ENCODE assay signal across 10 mouse cellular contexts in the genomic region with DNA sequence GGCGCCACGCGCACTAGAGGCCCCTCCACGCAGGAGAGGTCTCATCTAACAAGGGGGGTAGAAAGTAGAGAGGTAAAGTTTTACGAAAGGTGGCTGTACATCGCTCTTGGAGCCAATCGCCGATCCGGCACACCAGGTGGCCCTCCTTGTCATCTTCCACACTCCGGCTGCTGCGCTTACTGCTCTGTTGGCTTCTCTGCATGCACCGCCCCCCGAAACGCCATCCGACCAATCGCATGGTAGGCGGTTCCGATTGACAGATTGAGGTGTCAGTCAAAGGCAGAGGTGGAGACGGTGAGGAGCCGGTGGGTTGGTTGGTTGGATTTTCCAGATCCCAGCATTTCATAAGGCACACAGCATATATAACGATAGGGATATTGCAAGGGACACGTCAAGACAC. TPM values are rescaled to one million over a fixed set of nuclear protein-coding genes. Genes with fewer than 3 reads are reported as not detected.
DNase-seq lines count a peak whose midpoint lies in the region; ATAC-seq and TF ChIP-seq lines count a peak whose summit lies in the region.
"Had no signal": no experiment of that assay in that cellular context is flagged by ENCODE, and none has a peak within 500 bp of the region (broad histone marks: within the 10 kb centered on the region; RNA-seq: fewer than 3 reads in every experiment).

No protein-coding gene starts in this region.

- H3K9me3 ChIP-seq in heart, embryonic 10.5 days: no peaks in the 10 kb centered on the region
- H3K9me3 ChIP-seq in E14TG2a.4 (ENCODE audit: low read length): no peaks in the 10 kb centered on the region
- no peaks in the 10 kb centered on the region for H3K9me3 ChIP-seq in hindbrain, embryonic 14.5 days (ENCODE audit: control insufficient read depth, low read length)

- peak overlapping the region; percentile 57 for H3K27ac ChIP-seq in heart, embryonic 10.5 days
- no peak overlapping the region for H3K27ac ChIP-seq in heart, adult 2 months
- no peak overlapping the region for H3K27ac ChIP-seq in hindbrain, embryonic 14.5 days

- no peak for TF ChIP-seq CTCF in heart, adult 2 months (IDR thresholded peaks at IDR 0.05)
- TF ChIP-seq CTCF in E14TG2a.4 (conservative IDR thresholded peaks at IDR 0.05; ENCODE audit: low read length): no peak

- no peak for ATAC-seq in hindbrain, embryonic 14.5 days (ENCODE audit: low FRiP score)
- ATAC-seq: intestine, embryonic 16.5 days had no signal

- peaks cover 25% of the 10 kb centered on the region for H3K4me1 ChIP-seq in heart, embryonic 10.5 days
- peaks cover 26% of the 10 kb centered on the region for H3K4me1 ChIP-seq in heart, adult 2 months (ENCODE audit: control insufficient read depth, insufficient read depth, low read length)
- H3K4me1 ChIP-seq in E14TG2a.4 (replicated peaks; ENCODE audit: low read depth, low read length): peaks cover 50% of the 10 kb centered on the region
- peaks cover 18% of the 10 kb centered on the region for H3K4me1 ChIP-seq in hindbrain, embryonic 14.5 days (replicated peaks; ENCODE audit: control insufficient read depth, insufficient read depth, low read length)

- no peak overlapping the region for H3K9ac ChIP-seq in heart, adult 2 months (ENCODE audit: low read depth, low read length)
- no peak overlapping the region for H3K9ac ChIP-seq in hindbrain, embryonic 14.5 days

- peaks cover 81% of the 10 kb centered on the region for H3K36me3 ChIP-seq in heart, embryonic 10.5 days
- H3K36me3 ChIP-seq in heart, adult 2 months (ENCODE audit: control insufficient read depth, insufficient read depth, low read length): peaks cover 22% of the 10 kb centered on the region
- H3K36me3 ChIP-seq in E14TG2a.4 (ENCODE audit: insufficient read depth, low read length): peaks cover 82% of the 10 kb centered on the region
- peaks cover 76% of the 10 kb centered on the region for H3K36me3 ChIP-seq in hindbrain, embryonic 14.5 days (replicated peaks; ENCODE audit: control insufficient read depth, insufficient read depth)

- TF ChIP-seq POLR2A in heart, adult 2 months (IDR thresholded peaks at IDR 0.05; ENCODE audit: insufficient read depth, low read depth, low read length): no peak

- TF ChIP-seq EP300 in heart, adult 2 months (IDR thresholded peaks at IDR 0.05; ENCODE audit: insufficient read depth, low read depth, low read length): no peak

- H3K4me2 ChIP-seq in hindbrain, embryonic 14.5 days (replicated peaks): no peak overlapping the region

- H3K27me3 ChIP-seq in heart, embryonic 10.5 days (ENCODE audit: insufficient read depth, poor library complexity, severe bottlenecking): no peaks in the 10 kb centered on the region
- no peaks in the 10 kb centered on the region for H3K27me3 ChIP-seq in heart, adult 2 months (ENCODE audit: control insufficient read depth, insufficient read depth, low read length)
- peaks cover under 1% of the 10 kb centered on the region; the same call in 1 of the 2 replicates for H3K27me3 ChIP-seq in E14TG2a.4 (ENCODE audit: insufficient read depth, low read length)
- no peaks in the 10 kb centered on the region for H3K27me3 ChIP-seq in hindbrain, embryonic 14.5 days (ENCODE audit: control insufficient read depth, insufficient read depth, low read length)

- 82% methylated on average over 22 of the region's 22 CpGs for WGBS in heart, embryonic 10.5 days
- 90% methylated on average over 22 of the region's 22 CpGs for WGBS in heart, adult 2 months
- 90% methylated on average over 22 of the region's 22 CpGs for WGBS in hindbrain, embryonic 14.5 days

- intact Hi-C loops in heart, adult 2 months (cut with DNase I): loop anchor here (5.0 kb wide), 1 partner anchor 236 kb away; a partner anchor contains a TSS

- DNase-seq in heart, embryonic 10.5 days (ENCODE audit: low spot score): peak; percentile 92
- DNase-seq in heart, adult 2 months: no peak
- DNase-seq in brain, adult 2 months (ENCODE audit: low read depth, low spot score): peak; percentile 67
- peak; percentile 72 to 86 for DNase-seq in layer of hippocampus, postnatal 14 days (ENCODE audit: low spot score in 2 of 2)
- DNase-seq in hindbrain, embryonic 14.5 days (ENCODE audit: low spot score): no peak
- no peak for DNase-seq in retina, embryonic 14.5 days (ENCODE audit: low spot score)
- DNase-seq in embryo, embryonic 10.5 days (ENCODE audit: low spot score): no peak
- DNase-seq: thymus, adult 18-20 months had no signal

- peaks cover 5% of the 10 kb centered on the region for H3K79me2 ChIP-seq in heart, adult 2 months (replicated peaks; ENCODE audit: control insufficient read depth, insufficient read depth, low read length)

- peak overlapping the region; percentile 31; the same call in 1 of the 2 replicates for H3K4me3 ChIP-seq in heart, embryonic 10.5 days
- H3K4me3 ChIP-seq in heart, adult 2 months: no peak overlapping the region
- H3K4me3 ChIP-seq in E14TG2a.4 (replicated peaks; ENCODE audit: low read length): peak overlapping the region; percentile 45
- no peak overlapping the region for H3K4me3 ChIP-seq in hindbrain, embryonic 14.5 days (replicated peaks; ENCODE audit: low read length)

RNA-seq across cellular contexts. Expression of a gene that starts 7.1 kb away (rescaled TPM):
- polyA plus RNA-seq in heart, embryonic 10.5 days (2016; fragmentation: Nextera tagmentation; extraction: Ambion mirVana): 70.6 and 79.7 TPM in 2 replicates
- total RNA-seq in heart, adult 2 months (2021): 10 to 100 TPM; 27.6 to 33.8 TPM
- 61.7 and 124 TPM in 2 replicates for polyA plus RNA-seq in heart, adult 2 months (2012; rRNA removed)
- 10 to 100 TPM; 65.6 to 82.9 TPM for total RNA-seq in layer of hippocampus, postnatal 14 days (2021)
- 55.8 and 65.2 TPM in 2 replicates for polyA plus RNA-seq in hindbrain, embryonic 14.5 days (2014; fragmentation: Nextera tagmentation; extraction: Ambion mirVana)

RNA-seq across cellular contexts. Expression of a gene that starts 50.2 kb away (rescaled TPM):
- 24.7 and 28.5 TPM in 2 replicates for polyA plus RNA-seq in heart, embryonic 10.5 days (2016; fragmentation: Nextera tagmentation; extraction: Ambion mirVana)
- 1 to 10 TPM; 5.3 to 5.7 TPM for total RNA-seq in heart, adult 2 months (2021)
- 5.5 and 6.6 TPM in 2 replicates for polyA plus RNA-seq in heart, adult 2 months (2012; rRNA removed)
- 10 to 100 TPM; 12.8 to 14.2 TPM for total RNA-seq in layer of hippocampus, postnatal 14 days (2021)
- 22.1 and 23.5 TPM in 2 replicates for polyA plus RNA-seq in hindbrain, embryonic 14.5 days (2014; fragmentation: Nextera tagmentation; extraction: Ambion mirVana)

Comparison
In these comparisons a context has a peak if more than half of its experiments do, and no peak if none do; other contexts are left out.
1. DNase-seq: peak in heart, embryonic 10.5 days (single experiment), brain, adult 2 months (single experiment) and layer of hippocampus, postnatal 14 days (2 of 2); none in heart, adult 2 months (0 of 2), hindbrain, embryonic 14.5 days (single experiment), retina, embryonic 14.5 days (single experiment) and embryo, embryonic 10.5 days (single experiment).
2. H3K4me3 ChIP-seq: peak in heart, embryonic 10.5 days (single experiment) and E14TG2a.4 (single experiment); none in heart, adult 2 months (single experiment) and hindbrain, embryonic 14.5 days (single experiment).